Mouse (Mus musculus): ENCODE measurements around the gene Gramd2. TPM values are rescaled to one million over a fixed set of nuclear protein-coding genes. Genes with fewer than 3 reads are reported as not detected.
"Not testable (repeated sequence)": the region's sequence is repeated elsewhere in the genome, so short reads cannot be mapped to it uniquely, and the experiment has no call there.

Gramd2 gene
- total RNA-seq, 2 experiments from 2014 or later, result 0.58 to 0.88 TPM

- no peak for ATAC-seq (ENCODE audit: poor library complexity, severe bottlenecking)
Observed at GRCm38 (mm10) chr9:59760515-59760914, 80.6 kb downstream of the Gramd2 start.

GRCm38 (mm10) chr9:59766966-59767461 lies 87.1 kb downstream of the Gramd2 start:
- not testable (repeated sequence) for ATAC-seq (ENCODE audit: poor library complexity, severe bottlenecking)

Other genes with a start within 250 kb of the Gramd2 start
- gene Arih1, start 193.5 kb upstream of the Gramd2 start, total RNA-seq (2015), result 84.9 and 95.7 TPM in 2 replicates
- 71.7 and 94.6 TPM in 2 replicates for gene Arih1, start 193.5 kb upstream of the Gramd2 start, total RNA-seq (2017)
- 159 and 162 TPM in 2 replicates for gene Hexa, start 140.6 kb upstream of the Gramd2 start, total RNA-seq (2015)
- gene Hexa, start 140.6 kb upstream of the Gramd2 start, total RNA-seq (2017), result 252 and 269 TPM in 2 replicates
- 0.75 and 1.4 TPM in 2 replicates for gene Tmem202, start 140.3 kb upstream of the Gramd2 start, total RNA-seq (2015)
- gene Tmem202, start 140.3 kb upstream of the Gramd2 start, total RNA-seq (2017), result 0.41 and 0.59 TPM in 2 replicates
- gene Celf6, start 102.2 kb upstream of the Gramd2 start, total RNA-seq (2015), result not detected in 2 replicates
- gene Celf6, start 102.2 kb upstream of the Gramd2 start, total RNA-seq (2017), result not detected in 2 replicates
- 29.8 and 35.2 TPM in 2 replicates for gene Parp6, start 62.9 kb upstream of the Gramd2 start, total RNA-seq (2015)
- gene Parp6, start 62.9 kb upstream of the Gramd2 start, total RNA-seq (2017), result 22.9 and 23.0 TPM in 2 replicates
- gene Pkm, start 23.8 kb upstream of the Gramd2 start, total RNA-seq (2015), result 192 and 215 TPM in 2 replicates
- gene Pkm, start 23.8 kb upstream of the Gramd2 start, total RNA-seq (2017), result 908 and 975 TPM in 2 replicates
- 4.1 and 7.5 TPM in 2 replicates for gene Senp8, start 70.6 kb downstream of the Gramd2 start, total RNA-seq (2015)
- gene Senp8, start 70.6 kb downstream of the Gramd2 start, total RNA-seq (2017), result 4.2 and 4.8 TPM in 2 replicates
- gene Myo9a, start 70.8 kb downstream of the Gramd2 start, total RNA-seq (2015), result 18.0 and 19.0 TPM in 2 replicates
- gene Myo9a, start 70.8 kb downstream of the Gramd2 start, total RNA-seq (2017), result 32.4 and 38.7 TPM in 2 replicates